Mouse (Mus musculus): ENCODE results near the gene Sept6.

GRCm38 (mm10) chrX:36902321-36903114, 89.1 kb downstream of the Sept6 start, which contains the start of gene Nkrf:
- TF ChIP-seq CTCF (IDR thresholded peaks at IDR 0.05; ENCODE audit: low read depth) (0 out of 2 replicates have a peak, but pooled peaks have one; percentile 2), EP300 (IDR thresholded peaks at IDR 0.05; ENCODE audit: low read depth) (no peak)
